Mouse (Mus musculus) thymus, adult 2 months (tissue): ENCODE measurements around the gene Got1.

Experiments
- CTCF ChIP-seq: fragments of 200-500 bp; IDR thresholded peaks from 2 replicates; pipeline ENCODE4 v1.5.1; 2012; ENCODE audit warnings: mild to moderate bottlenecking, control low read depth, low read length, moderate library complexity, borderline replicate concordance; ENCODE audit not compliant: control insufficient read depth, poor library complexity, insufficient read depth; ENCODE audit errors: extremely low read depth
- POLR2A ChIP-seq: fragments of 200-500 bp; IDR thresholded peaks from 2 replicates; pipeline ENCODE4 v1.6.1; 2012; ENCODE audit warnings: mild to moderate bottlenecking, low read length, control low read depth, moderate library complexity; ENCODE audit not compliant: control insufficient read depth, poor library complexity, insufficient read depth; ENCODE audit errors: extremely low read depth

- TF ChIP-seq CTCF (no peak), POLR2A (no peak)
Observed at GRCm38 (mm10) chr19:43472781-43473180, 51.6 kb downstream of the Got1 start.
